Mouse (Mus musculus): ENCODE results near the gene Nav3.

Gene Nav3

GRCm38 (mm10) chr10:109684109-109685056 lies 771.6 kb downstream of the Nav3 start:
- peak; percentile 12 to 15 for DNase-seq (ENCODE audit: low spot score in 2 of 2)

GRCm38 (mm10) chr10:109672896-109673295 lies 783.1 kb downstream of the Nav3 start:
- no peak for DNase-seq (ENCODE audit: low spot score in 2 of 2)

- no peak for DNase-seq (ENCODE audit: low spot score in 2 of 2)
Measured at GRCm38 (mm10) chr10:109667453-109667852, 788.6 kb downstream of the Nav3 start.

GRCm38 (mm10) chr10:109664629-109665317 lies 791.2 kb downstream of the Nav3 start:
- DNase-seq (ENCODE audit: low spot score in 2 of 2), result peak in 1 of 2 experiments; percentile 25

- no peak for DNase-seq (ENCODE audit: low spot score in 2 of 2)
Measured at GRCm38 (mm10) chr10:109651516-109651915, 804.5 kb downstream of the Nav3 start.

- no peak for DNase-seq (ENCODE audit: low spot score in 2 of 2)
Measured at GRCm38 (mm10) chr10:109643598-109643997, 812.4 kb downstream of the Nav3 start.

- no peak for DNase-seq (ENCODE audit: low spot score in 2 of 2)
Measured at GRCm38 (mm10) chr10:109641806-109642205, 814.2 kb downstream of the Nav3 start.

- no peak for DNase-seq (ENCODE audit: low spot score in 2 of 2)
Measured at GRCm38 (mm10) chr10:109637702-109638101, 818.3 kb downstream of the Nav3 start.

Data from heart, adult 9 months (tissue).